Mouse (Mus musculus): Measurements from ENCODE around the gene Foxi3. TPM values are rescaled to one million over a fixed set of nuclear protein-coding genes. Genes with fewer than 3 reads are reported as not detected.

Foxi3 gene
- not detected in 2 replicates for polyA plus RNA-seq (2012; rRNA removed)

DNA sequence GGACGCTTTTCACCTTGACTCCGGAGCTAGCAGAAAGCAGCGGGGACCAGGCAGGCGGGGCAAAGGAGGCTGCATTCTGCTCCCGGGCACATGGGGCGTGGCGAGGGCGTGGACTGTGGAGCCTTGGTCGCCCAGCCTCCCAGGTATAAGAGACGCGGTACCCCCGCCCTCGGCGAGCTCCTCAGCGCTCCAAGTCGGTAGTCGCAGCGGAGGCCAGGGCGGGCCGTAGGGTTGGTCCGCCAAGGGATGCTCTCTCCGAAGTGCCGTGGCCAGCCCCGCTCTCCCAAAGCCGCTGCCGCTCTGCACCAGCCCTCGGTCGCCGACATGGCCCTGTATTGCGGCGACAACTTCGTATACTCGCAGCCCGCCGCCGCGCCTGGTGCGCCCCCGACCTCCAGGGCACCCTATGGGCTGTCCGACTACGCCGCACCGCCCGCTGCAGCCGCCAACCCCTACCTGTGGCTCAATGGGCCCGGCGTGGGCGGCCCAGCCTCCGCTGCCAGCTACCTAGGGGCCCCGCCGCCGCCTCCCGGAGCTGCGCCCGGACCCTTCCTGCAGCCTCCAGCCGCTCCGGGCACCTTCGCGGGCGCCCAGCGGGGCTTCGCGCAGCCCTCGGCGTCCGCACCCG lies at the start of gene Foxi3:
Foxi3 (plus strand) TSS at position 247 of the 628 bp plus-strand sequence.
- 1% methylated on average over 65 of the region's 67 CpGs for WGBS
- DNase-seq (ENCODE audit: low read depth, low spot score) = no peak

DNA sequence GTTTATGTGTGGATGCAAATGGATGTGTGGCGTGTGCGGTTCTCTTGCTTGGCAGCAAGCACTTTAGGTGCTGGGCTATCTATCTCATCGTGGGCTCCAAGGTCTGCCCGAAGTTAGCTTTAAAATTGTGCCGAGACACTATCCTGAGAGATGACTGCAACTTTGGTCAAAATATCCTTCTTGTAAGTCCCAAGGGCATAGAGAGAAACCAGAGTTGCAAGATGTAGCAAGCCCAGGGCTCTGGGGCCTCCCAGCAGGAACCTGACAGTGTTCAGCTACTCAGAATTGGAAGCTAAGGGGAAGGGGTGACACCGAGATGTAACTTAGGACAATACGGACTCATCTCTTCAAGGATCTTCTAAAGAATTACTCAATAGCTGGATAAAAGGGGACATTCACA lies 46.8 kb upstream of the Foxi3 start:
- WGBS = 91% methylated on average over 7 of the region's 7 CpGs
- no peak for DNase-seq (ENCODE audit: low read depth, low spot score)

DNA sequence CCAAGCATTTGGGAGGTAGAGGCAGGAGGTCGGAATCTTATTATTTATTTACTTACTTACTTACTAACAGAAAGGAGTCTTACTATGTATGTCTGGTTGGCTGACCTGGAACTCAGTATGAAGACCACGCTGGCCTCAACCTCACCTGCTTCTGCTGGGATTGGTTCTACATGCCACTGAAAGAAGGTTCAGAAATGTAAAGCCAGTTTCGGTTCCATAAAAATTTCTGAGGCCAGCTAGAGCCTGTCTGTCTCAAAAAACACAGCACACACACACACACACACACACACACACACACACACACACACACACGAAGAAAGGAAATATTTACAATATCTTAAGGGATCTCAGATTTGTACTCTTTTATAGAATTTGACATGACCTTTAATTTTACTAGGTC lies 46.0 kb upstream of the Foxi3 start:
- WGBS = 44% methylated on average over 4 of the region's 4 CpGs
- no peak for DNase-seq (ENCODE audit: low read depth, low spot score)

DNA sequence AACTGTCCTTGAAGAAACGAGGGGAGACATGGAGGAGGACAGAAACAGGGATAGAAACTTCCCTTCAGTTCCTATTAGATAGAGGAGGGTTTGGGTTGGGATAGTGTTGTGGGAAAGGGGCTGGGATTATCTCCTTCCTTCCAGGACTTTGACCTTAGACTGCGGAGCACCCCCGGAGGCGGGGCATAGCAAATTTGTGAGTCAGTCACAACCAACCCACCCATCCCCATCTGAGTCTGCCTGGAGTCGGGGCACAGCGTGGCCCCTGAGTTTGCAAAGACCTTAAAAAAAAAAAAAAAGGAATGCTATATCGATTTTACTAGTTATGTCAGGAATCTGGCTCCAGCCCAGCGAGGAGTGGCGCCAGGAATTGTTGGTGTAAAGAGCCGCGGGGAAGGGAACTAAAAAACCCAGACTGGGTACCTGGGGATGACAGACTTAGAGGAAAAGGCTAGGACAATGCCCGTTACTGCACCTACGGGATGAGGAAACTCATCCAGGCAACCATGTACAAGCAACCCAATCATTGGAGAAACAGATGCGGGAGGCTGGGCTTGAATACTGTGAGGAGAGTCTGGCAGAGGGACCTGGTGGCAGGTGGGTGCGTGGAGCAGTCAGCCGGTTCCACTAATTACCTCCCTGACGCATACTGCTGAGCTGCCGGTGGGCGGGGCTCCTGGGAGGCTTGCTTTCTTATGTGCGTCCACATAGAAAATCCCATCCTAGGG lies 44.5 kb upstream of the Foxi3 start:
- no peak for DNase-seq (ENCODE audit: low read depth, low spot score)
- 5% methylated on average over 20 of the region's 20 CpGs for WGBS

DNA sequence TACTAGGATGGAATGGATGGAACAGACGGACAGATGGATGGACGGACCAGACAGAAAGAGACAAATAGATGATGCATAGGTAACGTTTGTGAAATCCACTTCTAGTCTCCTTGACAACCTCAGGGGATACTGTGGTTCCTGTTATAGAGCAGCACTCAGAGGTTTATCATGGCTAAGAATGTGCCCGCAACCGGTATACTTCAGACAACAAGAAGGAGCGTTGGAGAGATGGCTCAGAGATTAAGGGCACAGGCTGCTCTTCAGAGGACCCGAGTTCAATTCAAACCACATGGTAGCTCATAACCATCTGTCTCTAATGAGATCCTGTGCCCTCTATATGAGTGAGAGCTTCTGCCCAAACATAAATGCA lies 44.0 kb upstream of the Foxi3 start:
- no peak for DNase-seq (ENCODE audit: low read depth, low spot score)
- 60% methylated on average over 7 of the region's 7 CpGs for WGBS

DNA sequence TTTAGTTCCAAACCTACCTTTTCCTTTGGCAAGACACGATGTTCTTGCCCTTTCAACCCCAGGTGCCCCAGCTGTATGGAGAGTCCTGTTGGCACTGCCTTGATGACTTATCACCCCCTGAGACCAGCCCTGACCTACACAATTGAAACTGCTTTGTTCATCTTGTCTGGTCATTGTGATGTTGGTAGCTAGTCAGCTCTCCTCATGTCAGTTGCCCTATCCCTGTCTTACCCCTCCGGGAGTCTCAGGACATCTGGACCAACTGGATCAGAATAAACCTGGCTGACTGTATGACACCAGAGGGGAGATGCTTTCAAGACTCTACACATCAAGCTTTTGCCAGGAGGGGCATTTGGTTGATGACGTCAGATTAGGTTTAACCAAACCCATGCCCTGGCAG lies 37.5 kb upstream of the Foxi3 start, which contains the start of gene Tex37:
Tex37 (minus strand) TSS at position 101 of the 400 bp plus-strand sequence.
- WGBS = 80% methylated on average over 3 of the region's 3 CpGs
- no peak for DNase-seq (ENCODE audit: low read depth, low spot score)

DNA sequence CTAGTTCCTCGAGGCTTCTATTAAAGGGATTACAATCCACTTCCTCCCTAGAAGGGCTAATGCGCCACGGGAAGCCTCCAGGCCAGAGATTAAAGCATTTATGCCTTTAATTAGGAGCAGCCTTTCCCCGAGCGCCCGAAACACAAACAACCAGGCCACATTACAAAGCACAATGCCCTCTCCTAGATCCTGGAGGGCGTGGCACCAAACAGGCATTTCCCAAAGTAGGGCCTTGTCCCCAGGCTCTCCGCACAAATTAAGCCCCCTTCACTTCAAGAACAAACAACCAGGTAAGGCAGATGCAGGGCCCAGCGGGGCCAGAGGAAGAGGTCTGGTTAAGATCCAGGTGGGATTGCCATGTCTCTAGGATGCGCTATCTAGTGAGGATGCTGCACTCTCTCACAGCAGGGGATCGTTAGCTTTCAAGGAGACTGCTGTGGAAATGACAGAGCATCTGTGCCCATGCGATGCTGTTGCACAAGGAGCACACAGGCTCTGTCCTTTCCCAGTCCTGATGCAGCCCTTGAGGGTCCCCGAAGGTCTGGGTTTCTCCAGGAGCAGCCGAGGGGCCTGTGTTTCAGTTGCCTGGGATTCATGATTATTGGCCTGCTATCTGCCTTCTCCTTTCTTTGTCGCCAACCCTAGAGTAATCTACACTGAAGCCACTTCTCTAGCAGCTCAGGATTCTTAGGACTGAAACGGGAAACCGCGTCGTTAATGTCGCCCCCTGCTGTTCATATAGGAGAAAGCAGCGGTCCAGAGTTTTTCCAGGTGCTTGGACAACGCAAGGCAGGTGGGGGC lies 34.9 kb upstream of the Foxi3 start:
- WGBS = 15% methylated on average over 22 of the region's 22 CpGs
- peak; percentile 6 for DNase-seq (ENCODE audit: low read depth, low spot score)

DNA sequence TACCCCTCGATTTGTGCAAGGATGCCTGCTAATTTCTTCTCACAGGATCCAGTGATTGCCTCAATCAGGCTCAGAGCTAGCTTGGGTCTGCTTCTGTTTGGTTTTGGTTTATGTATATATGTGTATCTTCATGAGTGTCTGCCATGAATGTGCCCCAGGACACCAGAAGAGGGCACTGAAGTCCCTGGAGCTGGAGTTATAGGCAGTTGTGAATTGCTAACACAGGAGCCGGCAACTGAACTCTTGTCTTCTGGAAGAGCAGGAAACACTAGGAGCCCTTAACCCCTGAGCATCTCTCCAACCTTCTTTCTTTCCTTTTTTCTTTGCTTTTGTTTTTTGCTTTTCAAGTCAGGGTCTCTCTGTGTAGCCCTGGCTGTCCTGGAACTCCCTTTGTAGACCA lies 24.5 kb upstream of the Foxi3 start:
- 86% methylated on average over 2 of the region's 2 CpGs for WGBS
- DNase-seq (ENCODE audit: low read depth, low spot score) = no peak

DNA sequence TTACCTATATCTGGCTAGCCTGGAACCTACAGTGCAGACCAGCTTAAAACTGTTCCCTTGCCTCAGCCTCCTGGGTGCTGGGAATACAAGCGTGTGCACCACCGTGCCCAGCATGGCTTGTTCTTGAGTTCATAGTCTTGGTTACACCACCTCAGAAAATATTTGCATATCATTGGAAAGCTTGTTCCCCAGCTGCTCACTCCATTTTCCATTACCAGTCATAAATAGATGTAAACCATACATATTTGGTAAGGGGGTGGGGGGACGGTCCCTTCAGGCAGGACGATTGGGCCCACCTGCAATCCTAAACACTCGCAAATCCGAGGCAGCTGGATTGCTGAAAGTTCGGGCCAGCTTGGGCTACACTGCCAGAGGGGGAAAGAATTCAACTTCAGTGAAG lies 3.1 kb upstream of the Foxi3 start:
- WGBS = 57% methylated on average over 7 of the region's 7 CpGs
- no peak for DNase-seq (ENCODE audit: low read depth, low spot score)

DNA sequence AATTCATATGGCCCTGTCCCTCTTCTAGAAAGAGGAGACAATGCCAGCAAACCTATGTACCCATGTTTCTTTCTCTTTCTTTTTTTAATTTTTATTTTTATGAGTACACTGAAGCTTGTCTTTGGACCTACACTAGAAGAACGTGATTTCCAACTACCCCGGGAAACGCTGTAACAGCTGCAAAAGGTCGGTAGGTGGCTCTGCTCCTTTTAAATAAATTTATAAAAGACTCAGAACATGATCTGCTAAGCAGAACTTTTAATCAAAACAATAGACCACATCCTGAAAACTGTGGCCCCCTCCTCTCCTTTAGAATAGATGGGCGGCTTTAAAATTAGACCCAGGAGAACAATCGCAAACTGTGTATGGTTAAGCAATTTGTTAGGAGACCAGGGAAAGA lies 2.3 kb upstream of the Foxi3 start:
- WGBS = 13% methylated on average over 6 of the region's 6 CpGs
- DNase-seq (ENCODE audit: low read depth, low spot score) = no peak

DNA sequence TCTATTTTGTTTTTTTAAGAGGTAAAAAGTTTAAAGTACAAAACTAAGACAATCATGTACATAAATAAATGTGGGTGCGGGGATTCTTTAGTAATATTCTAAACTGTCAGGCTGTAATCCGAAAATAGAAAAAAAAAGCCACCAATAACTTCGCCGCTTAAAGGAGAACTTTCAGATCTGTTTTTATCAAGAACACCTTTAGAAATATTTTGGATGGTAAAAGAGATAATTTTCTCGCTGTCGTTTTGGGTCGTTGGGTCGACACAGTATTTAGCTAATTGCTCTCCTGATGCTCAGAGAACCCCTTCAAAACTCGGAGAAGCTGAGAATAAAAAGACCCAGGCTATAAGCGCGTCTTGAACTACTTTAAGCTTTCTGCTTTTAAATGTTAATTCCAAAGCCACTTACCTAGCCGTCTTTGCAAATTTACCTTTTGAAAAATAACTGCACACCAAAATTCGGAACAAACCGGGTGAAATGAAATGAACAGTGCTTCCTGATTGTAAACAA lies 985 bp upstream of the Foxi3 start:
- WGBS = 8% methylated on average over 14 of the region's 14 CpGs
- DNase-seq (ENCODE audit: low read depth, low spot score) = no peak

DNA sequence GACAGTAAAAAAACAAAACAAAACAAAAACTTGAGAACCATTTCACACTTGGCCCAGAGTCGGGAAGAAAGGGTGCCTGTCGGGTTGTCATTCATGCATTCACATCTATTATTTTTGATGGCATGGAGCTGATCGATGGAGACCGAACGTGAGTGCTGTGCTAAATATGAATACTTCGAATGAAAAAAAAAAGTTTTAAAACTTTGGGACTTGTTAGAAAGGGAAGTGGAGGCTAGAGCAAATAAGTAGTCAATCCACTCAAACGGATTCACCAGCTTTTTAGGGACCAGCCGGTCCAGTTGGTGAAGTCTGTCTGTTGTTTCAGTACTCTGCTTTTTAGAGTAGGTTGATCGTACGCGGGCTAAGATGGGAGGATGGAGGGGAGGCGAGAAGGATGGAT lies 490 bp upstream of the Foxi3 start:
- no peak for DNase-seq (ENCODE audit: low read depth, low spot score)
- 5% methylated on average over 12 of the region's 12 CpGs for whole genome bisulfite sequencing

DNA sequence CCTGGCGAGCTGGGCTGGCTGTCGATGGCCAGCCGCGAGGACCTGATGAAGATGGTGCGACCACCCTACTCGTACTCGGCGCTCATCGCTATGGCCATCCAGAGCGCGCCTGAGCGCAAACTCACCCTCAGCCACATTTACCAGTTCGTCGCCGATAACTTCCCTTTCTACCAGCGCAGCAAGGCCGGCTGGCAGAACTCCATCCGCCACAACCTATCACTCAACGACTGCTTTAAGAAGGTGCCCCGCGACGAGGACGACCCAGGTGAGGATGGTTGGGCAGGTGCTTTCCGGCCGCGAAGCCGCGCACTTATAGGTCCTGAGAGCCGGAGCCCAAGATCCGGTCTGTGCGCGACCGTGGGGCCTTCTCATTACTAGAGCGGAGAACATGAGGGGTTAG lies 605 bp downstream of the Foxi3 start:
- no peak for DNase-seq (ENCODE audit: low read depth, low spot score)
- WGBS = 2% methylated on average over 34 of the region's 34 CpGs

DNA sequence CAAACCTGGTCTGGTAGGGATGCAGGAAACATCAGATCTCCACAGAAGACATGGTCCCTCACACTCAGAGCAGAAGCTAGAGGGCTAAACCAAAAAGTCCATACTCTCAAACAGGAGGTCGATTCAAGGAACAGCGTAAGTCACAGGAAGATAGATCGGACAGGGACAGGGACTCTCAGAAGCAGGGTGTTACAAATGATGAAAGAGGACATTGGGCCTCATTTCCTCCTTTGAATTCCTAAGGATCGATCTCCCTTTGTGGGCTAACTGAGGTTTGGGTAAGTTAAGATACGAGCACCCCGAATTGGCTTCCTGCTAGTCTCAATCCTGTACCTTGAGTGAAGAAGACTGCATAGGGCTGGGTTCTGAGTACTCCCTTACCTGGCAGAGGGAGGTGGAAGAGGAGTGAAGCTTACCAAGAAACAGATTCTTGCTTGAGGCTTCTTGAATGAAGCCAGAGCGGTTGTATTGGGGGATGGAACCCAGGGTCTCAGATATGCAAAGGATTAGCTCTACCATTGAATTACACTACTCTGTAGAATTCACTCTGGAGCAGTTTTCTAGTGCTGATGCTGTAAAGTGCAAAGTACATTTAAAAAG lies 1.1 kb downstream of the Foxi3 start:
- WGBS = 21% methylated on average over 7 of the region's 7 CpGs
- DNase-seq (ENCODE audit: low read depth, low spot score) = no peak

DNA sequence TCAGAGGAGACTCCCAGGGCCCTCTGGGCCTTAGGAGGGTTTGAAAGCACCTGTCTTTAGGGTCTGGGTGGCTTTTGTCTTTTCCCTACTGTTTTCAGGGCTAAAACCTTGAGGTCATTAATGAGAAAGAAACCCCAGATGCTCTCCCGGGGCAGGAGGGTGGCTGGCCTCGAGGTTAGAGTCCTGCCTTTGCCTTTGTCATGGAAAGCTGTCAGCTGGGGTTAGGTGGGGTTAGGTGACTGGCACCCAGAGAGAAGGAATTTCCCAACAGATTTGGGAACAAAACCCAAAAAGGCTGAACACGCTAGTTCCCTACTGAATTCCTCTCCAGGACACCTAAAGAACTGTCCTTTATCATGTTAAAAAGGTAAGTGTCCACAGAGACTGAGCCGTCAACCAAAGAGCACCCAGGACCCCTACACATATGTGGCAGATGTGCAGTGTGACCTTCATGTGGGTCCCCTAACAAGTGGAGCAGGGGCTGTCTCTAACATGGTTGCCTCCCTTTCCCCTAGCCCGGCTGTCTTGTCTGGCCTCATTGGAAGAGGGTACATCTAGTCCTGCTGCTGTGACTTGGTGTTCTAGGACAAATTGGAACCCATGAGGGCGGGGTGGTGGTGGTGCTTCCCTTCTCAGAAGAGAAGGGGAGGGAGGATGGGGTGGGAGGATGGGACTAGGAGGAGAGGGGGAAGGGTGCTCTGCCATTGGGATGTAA lies 7.9 kb downstream of the Foxi3 start:
- 56% methylated on average over 6 of the region's 6 CpGs for WGBS
- no peak for DNase-seq (ENCODE audit: low read depth, low spot score)

DNA sequence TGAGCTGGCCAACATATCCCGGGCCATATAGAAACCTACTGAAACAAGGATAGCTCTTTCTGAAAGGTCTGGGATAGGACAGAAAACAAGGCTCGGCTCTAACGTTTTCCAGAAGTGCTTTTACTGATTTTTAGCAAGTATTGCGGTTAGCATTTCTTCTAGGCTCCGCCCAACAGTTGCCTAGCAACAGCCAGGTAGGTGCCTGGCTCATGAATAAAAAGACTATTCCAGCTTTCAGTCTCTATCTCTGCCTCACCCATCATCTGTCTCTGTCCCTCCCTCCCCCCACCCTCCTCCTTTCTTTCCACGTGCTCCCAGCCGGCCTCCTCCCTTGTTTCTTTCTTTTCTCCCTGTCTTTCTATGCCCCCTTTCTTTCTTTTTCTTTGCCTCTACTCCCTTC lies 9.4 kb downstream of the Foxi3 start:
- 33% methylated on average over 7 of the region's 7 CpGs for WGBS

DNA sequence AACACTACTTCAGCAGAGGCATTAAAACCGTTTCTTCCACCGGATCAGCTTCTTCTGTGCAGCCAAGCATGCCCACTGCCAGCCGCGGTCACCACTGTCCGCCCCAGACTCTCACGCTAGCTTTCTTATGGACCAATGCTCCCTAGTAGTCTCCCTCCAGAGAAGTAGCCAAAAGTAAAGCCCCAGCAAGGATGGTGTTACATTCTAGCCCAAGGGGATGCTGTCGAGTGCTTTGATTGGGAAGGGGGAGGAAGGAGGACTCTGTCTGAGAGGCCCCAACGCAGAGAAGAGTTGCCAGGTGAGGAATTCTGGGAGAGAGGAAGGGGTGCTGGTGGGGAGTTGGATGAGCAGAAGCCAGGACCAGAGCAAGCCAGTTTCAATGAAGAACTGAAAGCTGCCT lies 11.1 kb downstream of the Foxi3 start:
- WGBS = 10% methylated on average over 8 of the region's 8 CpGs
- DNase-seq (ENCODE audit: low read depth, low spot score) = no peak

More for the DNA sequence above, 9.4 kb downstream of the Foxi3 start:
- DNase-seq (ENCODE audit: low read depth, low spot score) = no peak

DNA sequence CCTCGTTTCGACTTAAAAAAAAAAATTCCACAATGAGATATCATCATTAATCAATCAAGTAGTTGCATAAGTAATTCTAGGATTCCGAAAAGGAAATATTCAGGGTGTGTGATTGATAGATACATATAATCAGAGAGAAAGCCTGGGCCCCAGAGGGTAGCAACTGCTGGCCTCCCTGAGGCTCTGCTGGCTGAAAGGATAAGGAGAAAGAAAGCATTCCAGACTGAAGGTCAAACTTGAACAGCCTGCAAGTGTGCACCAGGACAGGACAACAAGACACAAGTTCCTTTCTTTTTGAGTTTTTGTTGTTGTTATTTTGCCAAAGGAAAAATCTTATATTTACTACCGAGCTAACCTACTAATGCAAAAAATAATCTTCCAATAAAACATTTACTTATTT lies 12.0 kb downstream of the Foxi3 start:
- DNase-seq (ENCODE audit: low read depth, low spot score) = no peak
- WGBS = 71% methylated on average over 4 of the region's 4 CpGs

DNA sequence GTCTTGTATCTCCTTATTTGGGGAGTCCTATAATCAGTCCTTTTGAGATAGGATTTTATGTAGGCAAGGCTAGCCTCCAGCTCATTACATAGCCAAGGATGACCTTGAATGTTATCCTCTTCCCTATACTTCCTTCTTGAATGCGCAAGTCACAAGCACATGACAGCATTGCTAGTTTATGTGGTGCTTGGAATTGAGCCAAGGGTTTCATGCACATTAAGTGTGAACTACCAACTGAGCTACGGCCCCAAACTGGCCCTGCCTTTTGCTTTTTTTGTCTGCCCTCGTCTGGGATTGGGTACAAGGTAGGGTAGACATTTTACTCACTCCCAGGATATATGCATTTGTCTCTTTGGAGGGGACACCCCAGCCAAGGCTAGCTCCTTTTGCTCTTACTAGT lies 16.7 kb downstream of the Foxi3 start:
- 30% methylated on average over 3 of the region's 3 CpGs for WGBS

DNA sequence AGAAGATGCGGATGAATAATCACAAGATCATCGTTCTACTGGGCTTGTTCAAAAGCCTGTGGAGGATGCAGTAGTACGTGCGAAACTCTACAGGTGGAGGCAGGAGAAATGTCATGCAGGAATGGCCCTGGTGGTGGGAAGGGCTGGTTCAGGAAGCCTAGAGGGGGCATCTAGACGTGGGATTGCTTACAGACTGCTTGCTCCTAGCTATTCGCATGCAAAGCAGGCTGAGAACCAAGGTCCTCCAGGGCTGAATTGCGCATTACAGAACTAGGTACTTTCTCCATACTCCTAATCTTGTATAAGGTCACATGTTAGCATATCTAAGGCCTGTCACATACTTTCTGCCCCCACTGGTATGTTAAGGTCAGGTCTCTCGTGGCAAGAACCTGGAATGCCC lies 24.7 kb downstream of the Foxi3 start:
- 80% methylated on average over 8 of the region's 8 CpGs for WGBS

More for the DNA sequence above, 16.7 kb downstream of the Foxi3 start:
- no peak for DNase-seq (ENCODE audit: low read depth, low spot score)

More for the DNA sequence above, 24.7 kb downstream of the Foxi3 start:
- no peak for DNase-seq (ENCODE audit: low read depth, low spot score)

All from large intestine, adult 2 months (tissue).